Mouse (Mus musculus) cerebellum, adult 9-10 months (tissue): ENCODE measurements at regions not wholly inside any gene's neighbourhood (a gene's known extent, or its start where the extent isn't known, plus 50 kb on each side); places are given as distances from the start of the nearest gene placed in this dataset.

Experiments
- DNase-seq: peaks from one replicate; pipeline ENCODE4 v3.0.0; 2022

DNA sequence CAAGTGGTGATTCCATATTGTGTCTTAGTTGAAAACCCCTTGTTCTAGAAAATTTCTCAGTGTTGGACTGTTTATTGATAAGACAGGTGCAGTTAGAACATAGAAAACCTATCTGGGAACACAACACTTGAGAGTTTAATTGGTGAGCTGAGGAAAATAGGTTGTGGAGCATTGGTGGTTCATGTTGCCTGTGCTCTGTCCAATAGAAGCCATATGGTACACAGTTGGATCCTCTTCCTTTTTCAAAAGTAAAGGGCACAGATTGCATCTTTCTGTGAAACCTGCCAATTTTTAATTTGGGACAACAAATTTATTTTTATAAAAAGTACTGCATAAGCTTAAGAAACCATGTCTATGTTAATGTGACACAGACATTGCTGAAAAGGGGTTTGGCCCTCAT is 1499.8 kb downstream of the Cntnap5b start:
- DNase-seq = peak; percentile 80

DNA sequence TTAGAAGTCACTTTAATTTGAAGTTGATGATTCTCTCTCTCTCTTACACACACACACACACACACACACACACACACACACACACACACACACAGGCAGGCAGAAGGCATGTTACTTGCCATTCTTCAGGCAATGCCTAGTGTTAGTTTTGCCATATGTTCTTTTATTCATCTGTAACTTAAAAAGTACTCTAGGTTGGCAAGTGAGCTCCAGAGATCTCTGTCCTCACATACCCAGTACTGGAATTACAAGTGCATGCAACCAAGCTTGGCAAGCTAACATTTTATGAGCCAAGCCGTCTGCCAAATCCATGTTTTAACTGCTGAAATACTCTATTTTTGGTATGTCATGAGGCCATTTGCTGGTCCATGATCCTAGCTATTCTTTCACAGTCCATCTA is 1501.1 kb downstream of the Cntnap5b start:
- DNase-seq = peak; percentile 19

- DNase-seq = no peak
These were observed 1512.9 kb downstream of the Cntnap5b start for GRCm38 (mm10) chr1:101285416-101285815.
